ENCODE assay signal across 10 mouse cellular contexts in the genomic region with DNA sequence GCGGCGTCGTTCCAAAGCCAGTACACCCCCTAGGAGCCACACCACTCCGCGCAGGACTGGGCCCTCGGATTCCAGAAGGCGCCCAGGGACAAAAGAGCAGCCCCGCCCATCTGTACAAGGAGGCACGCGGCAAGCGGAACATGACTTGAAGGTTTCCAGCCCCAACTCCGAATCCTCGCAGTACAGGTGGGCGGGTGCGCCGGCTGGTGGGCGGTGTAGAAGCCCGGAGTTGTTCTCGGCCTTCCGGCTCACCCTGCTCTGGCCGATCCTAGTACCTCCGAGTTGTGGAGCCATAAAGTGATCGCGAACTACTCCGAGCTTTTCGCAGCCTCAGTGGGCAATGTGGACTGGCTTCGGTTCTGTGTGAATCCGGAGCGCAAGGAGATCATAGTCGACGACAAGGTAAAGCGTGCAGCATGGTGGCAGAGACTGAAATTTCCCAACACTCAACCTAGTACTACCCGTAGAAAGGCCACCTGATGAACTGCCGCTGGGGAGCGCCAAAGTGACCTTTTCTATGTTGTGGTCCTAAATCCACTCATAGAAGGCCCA. TPM values are rescaled to one million over a fixed set of nuclear protein-coding genes. Genes with fewer than 3 reads are reported as not detected.
DNase-seq lines count a peak whose midpoint lies in the region; ATAC-seq and TF ChIP-seq lines count a peak whose summit lies in the region.
"Had no signal": no experiment of that assay in that cellular context is flagged by ENCODE, and none has a peak within 500 bp of the region (broad histone marks: within the 10 kb centered on the region; RNA-seq: fewer than 3 reads in every experiment).

No protein-coding gene starts in this region.

- no peaks in the 10 kb centered on the region for H3K9me3 ChIP-seq in forebrain, embryonic 14.5 days (replicated peaks; ENCODE audit: control insufficient read depth, low read length)
- H3K9me3 ChIP-seq in midbrain, embryonic 16.5 days (replicated peaks; ENCODE audit: control insufficient read depth, low read length, poor library complexity, severe bottlenecking), result no peaks in the 10 kb centered on the region

- peaks cover 48% of the 10 kb centered on the region for H3K27me3 ChIP-seq in forebrain, embryonic 14.5 days (replicated peaks; ENCODE audit: control insufficient read depth, insufficient read depth, low read length)
- H3K27me3 ChIP-seq in liver, adult 2 months (ENCODE audit: control insufficient read depth, insufficient read depth, low read length), result no peaks in the 10 kb centered on the region
- peaks cover 40% of the 10 kb centered on the region for H3K27me3 ChIP-seq in midbrain, embryonic 16.5 days (ENCODE audit: control insufficient read depth, insufficient read depth, low read depth, low read length)

- WGBS in forebrain, embryonic 14.5 days, result 2% methylated on average over 35 of the region's 35 CpGs
- WGBS in liver, adult 2 months, result 6% methylated on average over 35 of the region's 35 CpGs
- 3% methylated on average over 35 of the region's 35 CpGs for WGBS in midbrain, embryonic 16.5 days

- ATAC-seq in forebrain, embryonic 14.5 days, result peak; percentile 32
- 0 out of 2 replicates have a peak, but pooled peaks have one; percentile 29 for ATAC-seq in midbrain, embryonic 16.5 days

- H3K79me2 ChIP-seq in liver, adult 2 months (ENCODE audit: control insufficient read depth, insufficient read depth, low read length), result no peaks in the 10 kb centered on the region

- no peak for TF ChIP-seq POLR2A in liver, adult 2 months (IDR thresholded peaks at IDR 0.05; ENCODE audit: extremely low read depth, insufficient read depth, low read length)

- peak overlapping the region; percentile 22; the same call in 1 of the 2 replicates for H3K9ac ChIP-seq in forebrain, embryonic 14.5 days (ENCODE audit: low read length)
- no peak overlapping the region for H3K9ac ChIP-seq in liver, adult 2 months (ENCODE audit: low read depth, low read length)
- H3K9ac ChIP-seq in midbrain, embryonic 16.5 days (ENCODE audit: low read depth, low read length), result no peak overlapping the region

- peak overlapping the region; percentile 49 for H3K4me2 ChIP-seq in forebrain, embryonic 14.5 days (ENCODE audit: low read length)
- peak overlapping the region; percentile 37 for H3K4me2 ChIP-seq in midbrain, embryonic 16.5 days (ENCODE audit: low read length)

- peak overlapping the region; percentile 16 for H3K4me3 ChIP-seq in forebrain, embryonic 14.5 days (ENCODE audit: low read depth, low read length)
- H3K4me3 ChIP-seq in liver, adult 2 months (ENCODE audit: insufficient read depth, low read depth, low read length), result no peak overlapping the region
- H3K4me3 ChIP-seq in midbrain, embryonic 16.5 days (ENCODE audit: low read depth, low read length), result peak overlapping the region; percentile 5; the same call in 1 of the 2 replicates

- no peak for TF ChIP-seq CTCF in liver, adult 2 months (IDR thresholded peaks at IDR 0.05; ENCODE audit: low read depth, low read length)

- peak; percentile 52 to 66 for DNase-seq in lung, adult 18-20 months
- no peak for DNase-seq in lung, postnatal 25 days (ENCODE audit: low spot score)
- peak; percentile 23 for DNase-seq in forebrain, embryonic 14.5 days (ENCODE audit: low spot score)
- peak; percentile 47 for DNase-seq in induced T-regulatory cell, adult 2 months (ENCODE audit: low read depth)
- DNase-seq in liver, adult 2 months (ENCODE audit: extremely low read depth, low read depth, low spot score), result peak; percentile 6
- no peak for DNase-seq in cerebellum, postnatal 14 days
- DNase-seq in cerebellum, adult 11-12 months, result no peak

- H3K36me3 ChIP-seq in forebrain, embryonic 14.5 days (ENCODE audit: control insufficient read depth, insufficient read depth, low read length), result no peaks in the 10 kb centered on the region
- H3K36me3 ChIP-seq in liver, adult 2 months (ENCODE audit: control insufficient read depth, insufficient read depth, low read length), result no peaks in the 10 kb centered on the region
- H3K36me3 ChIP-seq in midbrain, embryonic 16.5 days (ENCODE audit: control insufficient read depth, insufficient read depth, low read length), result no peaks in the 10 kb centered on the region; the same call in 1 of the 2 replicates

- peaks cover 5% of the 10 kb centered on the region; the same call in 1 of the 2 replicates for H3K4me1 ChIP-seq in forebrain, embryonic 14.5 days (ENCODE audit: control insufficient read depth, insufficient read depth, low read length)
- H3K4me1 ChIP-seq in liver, adult 2 months (ENCODE audit: control insufficient read depth, insufficient read depth, low read length), result no peaks in the 10 kb centered on the region
- H3K4me1 ChIP-seq in midbrain, embryonic 16.5 days (ENCODE audit: control insufficient read depth, insufficient read depth, low read length), result peaks cover 9% of the 10 kb centered on the region; the same call in 1 of the 2 replicates

- H3K27ac ChIP-seq in forebrain, embryonic 14.5 days (ENCODE audit: low read depth, low read length), result no peak overlapping the region
- no peak overlapping the region for H3K27ac ChIP-seq in liver, adult 2 months (replicated peaks; ENCODE audit: insufficient read depth, low read depth, low read length)
- no peak overlapping the region for H3K27ac ChIP-seq in midbrain, embryonic 16.5 days (ENCODE audit: low read length)

RNA-seq across cellular contexts. Expression of a gene that starts 0.5 kb away (rescaled TPM):
- polyA plus RNA-seq in forebrain, embryonic 14.5 days (2014; fragmentation: Nextera tagmentation; extraction: Ambion mirVana), result not detected in 2 replicates
- total RNA-seq in liver, adult 2 months (2014; rRNA removed), result not detected in 2 replicates
- polyA plus RNA-seq in liver, adult 2 months (2012; rRNA removed), result not detected in 2 replicates
- polyA plus RNA-seq in midbrain, embryonic 16.5 days (2015; fragmentation: Nextera tagmentation; extraction: Ambion mirVana), result 0.25 and 0.29 TPM in 2 replicates
- total RNA-seq: left cerebral cortex, adult 18-20 months; MEL had no signal

RNA-seq across cellular contexts. Expression of a gene that starts 12.7 kb away (rescaled TPM):
- polyA plus RNA-seq in forebrain, embryonic 14.5 days (2014; fragmentation: Nextera tagmentation; extraction: Ambion mirVana), result 63.5 and 76.4 TPM in 2 replicates
- total RNA-seq in liver, adult 2 months (2014; rRNA removed), result 30.0 and 37.7 TPM in 2 replicates
- 98.1 and 114 TPM in 2 replicates for polyA plus RNA-seq in liver, adult 2 months (2012; rRNA removed)
- 62.8 and 69.3 TPM in 2 replicates for polyA plus RNA-seq in midbrain, embryonic 16.5 days (2015; fragmentation: Nextera tagmentation; extraction: Ambion mirVana)

RNA-seq across cellular contexts. Expression of a gene that starts 20.2 kb away (rescaled TPM):
- polyA plus RNA-seq in forebrain, embryonic 14.5 days (2014; fragmentation: Nextera tagmentation; extraction: Ambion mirVana), result not detected in 2 replicates
- total RNA-seq in liver, adult 2 months (2014; rRNA removed), result not detected in 2 replicates
- polyA plus RNA-seq in liver, adult 2 months (2012; rRNA removed), result not detected in 2 replicates
- not detected in 2 replicates for polyA plus RNA-seq in midbrain, embryonic 16.5 days (2015; fragmentation: Nextera tagmentation; extraction: Ambion mirVana)
- total RNA-seq: MEL had no signal

RNA-seq across cellular contexts. Expression of a gene that starts 31.8 kb away (rescaled TPM):
- 78.5 and 85.9 TPM in 2 replicates for polyA plus RNA-seq in forebrain, embryonic 14.5 days (2014; fragmentation: Nextera tagmentation; extraction: Ambion mirVana)
- 20.9 and 26.3 TPM in 2 replicates for total RNA-seq in liver, adult 2 months (2014; rRNA removed)
- 8.8 and 11.0 TPM in 2 replicates for polyA plus RNA-seq in liver, adult 2 months (2012; rRNA removed)
- polyA plus RNA-seq in midbrain, embryonic 16.5 days (2015; fragmentation: Nextera tagmentation; extraction: Ambion mirVana), result 112 and 122 TPM in 2 replicates

RNA-seq across cellular contexts. Expression of a gene that starts 51.9 kb away (rescaled TPM):
- polyA plus RNA-seq in forebrain, embryonic 14.5 days (2014; fragmentation: Nextera tagmentation; extraction: Ambion mirVana), result not detected in 2 replicates
- total RNA-seq in liver, adult 2 months (2014; rRNA removed), result not detected in 2 replicates
- not detected in 2 replicates for polyA plus RNA-seq in liver, adult 2 months (2012; rRNA removed)
- 0.16 TPM in 1 of 2 replicates, not detected in the other for polyA plus RNA-seq in midbrain, embryonic 16.5 days (2015; fragmentation: Nextera tagmentation; extraction: Ambion mirVana)
- total RNA-seq: left cerebral cortex, adult 18-20 months had no signal

Comparison
In these comparisons a context has a peak if more than half of its experiments do, and no peak if none do; other contexts are left out.
1. DNase-seq: peak in lung, adult 18-20 months (2 of 2), forebrain, embryonic 14.5 days (single experiment), induced T-regulatory cell, adult 2 months (single experiment) and liver, adult 2 months (single experiment); none in lung, postnatal 25 days (single experiment), cerebellum, postnatal 14 days (0 of 2) and cerebellum, adult 11-12 months (single experiment).